Mouse (Mus musculus): ENCODE data around the gene Slc25a30.
"Not testable (repeated sequence)": the region's sequence is repeated elsewhere in the genome, so short reads cannot be mapped to it uniquely, and the experiment has no call there.

Slc25a30 gene

DNA sequence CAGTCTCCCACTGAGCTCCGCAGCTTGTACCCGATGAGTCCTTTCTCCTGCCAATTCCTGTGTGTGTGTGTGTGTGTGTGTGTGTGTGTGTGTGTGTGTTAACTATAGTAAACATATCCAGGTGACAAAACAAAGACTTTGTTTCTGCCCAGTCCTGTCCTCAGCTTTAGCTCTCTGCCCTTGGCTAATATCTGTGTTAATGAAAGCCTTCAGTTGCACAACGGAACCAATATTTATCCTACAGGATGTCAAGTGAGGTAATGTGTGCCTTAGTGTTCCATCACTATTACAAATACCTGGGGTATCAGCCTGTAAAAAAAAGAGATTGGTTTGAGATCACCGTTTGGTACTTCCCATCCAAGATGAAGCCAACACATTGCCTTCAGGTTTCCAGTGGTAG is 6.3 kb upstream of the Slc25a30 start:
- CTCF ChIA-PET, result interaction anchor here (0.6 kb wide), 1 partner anchor 27 kb away, joined by 4 read pairs; no protein-coding TSS in a partner anchor

DNA sequence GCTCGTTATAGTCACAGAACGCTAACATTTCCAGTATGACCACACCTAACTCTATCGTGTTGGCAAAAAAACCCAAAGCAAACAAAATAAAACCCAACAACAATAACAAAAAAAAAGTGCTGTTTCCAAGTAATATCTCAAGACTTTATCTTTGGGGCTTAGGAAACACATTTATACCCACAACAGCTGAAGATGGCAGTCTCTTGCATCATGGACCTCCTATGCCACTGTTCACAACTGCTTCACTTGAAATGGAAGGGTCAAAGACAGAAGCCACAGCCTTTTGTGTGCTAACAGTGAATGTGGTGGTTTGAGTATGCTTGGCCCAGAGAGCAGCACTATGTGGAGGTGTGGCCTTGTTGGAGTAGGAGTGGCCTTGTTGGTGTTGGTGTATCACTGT is 4.5 kb upstream of the Slc25a30 start:
- CTCF ChIA-PET, result interaction anchor here (0.8 kb wide), 1 partner anchor 835 kb away, joined by 6 read pairs; no protein-coding TSS in a partner anchor

DNA sequence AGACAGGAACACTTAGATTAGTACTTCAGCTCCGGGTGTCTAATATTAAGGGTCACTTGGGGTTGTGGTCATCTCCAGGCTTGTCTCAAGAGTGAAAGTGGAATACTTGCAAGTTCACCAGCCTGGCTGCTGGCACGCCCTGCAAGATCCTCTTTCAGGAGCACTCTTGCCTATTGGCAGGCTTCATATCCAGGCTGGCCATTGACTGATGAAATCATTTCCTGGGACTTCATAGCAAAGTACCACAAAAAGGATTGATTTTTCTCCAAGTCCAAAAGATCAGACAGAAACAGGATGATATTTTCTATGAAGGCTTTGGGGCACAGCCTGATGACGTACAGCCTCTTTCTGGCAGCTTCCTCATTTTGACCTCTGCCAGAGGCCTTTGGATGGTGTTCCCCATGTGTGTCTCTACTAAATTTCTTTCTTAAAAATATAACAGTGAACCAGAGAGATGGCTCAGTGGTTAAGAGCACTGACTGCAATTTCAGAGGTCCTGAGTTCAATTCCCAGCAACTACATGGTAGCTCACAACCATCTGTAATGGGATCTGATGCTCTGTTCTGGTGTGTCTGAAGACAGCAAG is 3.7 kb upstream of the Slc25a30 start:
- CTCF ChIA-PET, result interaction anchor here (0.6 to 0.8 kb wide), 2 partner anchors 834 to 1017 kb away, joined by 6 to 10 read pairs; no protein-coding TSS in a partner anchor

DNA sequence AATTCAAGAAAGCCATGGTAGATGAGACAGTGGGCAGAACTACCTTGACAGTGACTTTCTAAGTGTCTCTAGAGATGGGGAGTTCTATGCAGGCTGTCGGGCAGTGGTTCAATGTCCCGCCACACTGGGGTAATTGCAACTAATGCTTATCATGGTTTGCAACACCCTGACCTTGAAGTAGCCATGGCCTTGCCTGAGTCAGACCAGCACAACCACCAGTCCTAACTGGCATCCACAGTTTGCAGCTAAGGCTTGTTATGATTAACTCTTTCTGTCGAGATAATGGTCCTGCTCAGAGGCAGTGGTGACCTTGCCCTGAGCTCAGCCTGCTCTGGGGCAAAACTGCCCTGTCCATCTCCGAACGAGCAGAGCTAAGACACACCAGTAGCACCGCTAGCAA is 2.5 kb upstream of the Slc25a30 start:
- CTCF ChIA-PET, result no interaction called here

DNA sequence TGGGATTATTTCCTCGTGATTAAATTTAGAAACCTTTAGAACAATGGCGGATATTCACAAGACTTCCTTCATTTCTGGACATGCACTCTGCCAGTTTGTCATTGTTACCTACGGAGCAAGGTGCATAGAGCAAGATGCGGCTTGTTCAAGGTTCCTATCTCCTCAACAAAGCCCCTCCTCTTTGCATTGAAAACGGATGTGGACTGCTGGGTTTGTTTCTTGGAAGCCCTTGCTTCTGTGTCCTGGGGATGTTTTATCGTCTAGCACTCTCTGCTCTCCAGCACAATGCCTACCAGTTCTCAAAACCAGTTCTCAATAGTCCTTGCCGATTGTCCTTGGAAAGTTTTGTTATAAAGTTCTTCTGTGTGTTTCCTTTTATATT is 948 bp upstream of the Slc25a30 start:
- CTCF ChIA-PET, result no interaction called here

DNA sequence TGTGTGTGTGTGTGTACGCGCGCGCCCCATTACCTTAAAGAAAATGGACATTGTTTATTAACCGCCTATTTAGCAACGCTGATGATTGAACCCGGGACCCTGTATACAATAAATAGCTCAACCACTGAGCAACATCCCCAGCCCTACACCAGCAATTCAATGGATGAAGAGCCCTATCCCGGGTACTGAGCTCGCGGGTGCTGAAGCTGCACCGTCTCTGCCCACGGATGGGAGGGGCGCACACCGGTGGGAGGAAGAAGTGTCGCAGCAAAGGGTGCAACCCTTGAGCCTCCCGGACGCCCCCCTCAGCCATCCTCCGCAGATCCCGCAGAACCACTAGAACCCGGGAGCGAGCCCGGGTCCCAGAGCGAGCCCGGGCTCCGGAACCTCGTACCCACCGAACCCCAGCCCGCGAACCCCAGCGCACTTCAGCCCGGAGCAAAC is 391 bp downstream of the Slc25a30 start:
- CTCF ChIA-PET, result no interaction called here

DNA sequence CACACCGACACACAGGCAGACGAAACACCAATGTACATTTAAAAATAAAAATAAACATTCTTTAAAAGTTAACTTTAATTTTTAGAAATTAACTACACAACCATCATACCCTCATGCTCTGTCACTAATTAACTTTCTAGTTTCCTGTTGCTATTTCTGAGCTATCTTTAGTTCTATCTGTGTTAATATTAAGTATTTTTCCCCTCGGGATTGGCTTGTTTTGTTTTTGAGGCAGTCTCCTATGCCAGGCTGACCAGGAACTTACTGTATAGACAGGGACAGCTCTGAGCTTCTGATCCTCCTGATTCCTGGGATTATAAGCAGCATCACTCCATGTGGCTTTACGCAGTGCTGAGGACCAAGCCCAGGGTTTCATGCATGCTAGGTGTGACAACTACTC is 6.9 kb downstream of the Slc25a30 start:
- CTCF ChIA-PET, result no interaction called here

DNA sequence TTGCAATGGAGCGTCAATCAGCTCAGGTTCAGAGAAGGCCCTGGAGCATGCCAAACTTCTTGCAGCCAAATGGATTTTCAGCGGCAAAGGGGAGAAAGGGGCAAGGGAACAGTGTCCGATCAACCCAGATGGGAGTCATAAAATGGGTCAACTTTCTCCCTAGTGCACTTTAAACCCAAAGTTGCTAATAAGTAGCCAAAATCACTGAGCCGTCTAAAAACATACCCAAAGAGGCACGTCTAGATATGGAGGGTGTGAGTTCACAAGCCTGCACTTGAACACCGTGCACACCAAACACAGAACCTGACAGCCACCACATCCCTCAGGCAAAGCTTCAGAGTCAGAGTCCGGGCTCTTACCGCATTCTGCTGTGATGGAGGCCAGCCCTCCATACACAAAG is 10.2 kb downstream of the Slc25a30 start:
- CTCF ChIA-PET, result no interaction called here

DNA sequence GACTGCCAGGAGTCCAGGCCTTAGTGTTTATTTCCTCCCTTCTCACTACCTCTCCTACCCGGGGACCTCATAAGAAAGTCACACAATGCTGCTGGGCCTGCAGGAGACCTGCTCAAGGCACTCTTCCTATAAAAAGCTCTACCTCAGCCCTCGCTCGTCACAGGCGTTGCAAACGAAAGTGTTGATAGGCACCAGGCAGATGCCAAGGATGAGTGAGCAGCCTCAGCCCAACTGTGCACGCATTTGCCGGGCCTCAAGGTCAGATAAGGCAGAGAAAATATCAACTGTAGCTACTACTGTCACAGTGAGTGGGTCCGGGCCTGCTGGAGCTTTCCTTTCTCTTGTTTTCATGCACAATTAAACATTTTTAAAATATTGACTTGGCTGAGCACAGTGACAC is 13.4 kb downstream of the Slc25a30 start:
- CTCF ChIA-PET, result no interaction called here

DNA sequence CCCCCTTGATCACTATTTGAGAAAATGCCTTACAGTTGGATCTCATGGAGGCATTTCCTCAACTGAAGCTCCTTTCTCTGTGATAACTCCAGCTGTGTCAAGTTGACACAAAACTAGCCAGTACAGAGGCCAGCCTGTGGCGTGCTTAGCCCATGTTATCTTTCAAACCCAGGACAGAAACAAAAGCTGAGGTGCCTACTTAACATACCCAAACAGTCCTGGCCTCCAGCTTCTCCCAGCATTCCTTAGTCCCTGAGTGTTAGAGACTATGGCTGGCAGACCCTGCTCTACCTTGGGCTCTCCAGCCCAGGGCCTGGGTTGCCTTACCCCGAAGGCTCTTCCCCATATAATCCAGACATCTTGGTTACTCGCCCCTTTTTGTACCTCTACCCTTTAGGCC is 14.4 kb downstream of the Slc25a30 start:
- CTCF ChIA-PET, result not testable (repeated sequence)

DNA sequence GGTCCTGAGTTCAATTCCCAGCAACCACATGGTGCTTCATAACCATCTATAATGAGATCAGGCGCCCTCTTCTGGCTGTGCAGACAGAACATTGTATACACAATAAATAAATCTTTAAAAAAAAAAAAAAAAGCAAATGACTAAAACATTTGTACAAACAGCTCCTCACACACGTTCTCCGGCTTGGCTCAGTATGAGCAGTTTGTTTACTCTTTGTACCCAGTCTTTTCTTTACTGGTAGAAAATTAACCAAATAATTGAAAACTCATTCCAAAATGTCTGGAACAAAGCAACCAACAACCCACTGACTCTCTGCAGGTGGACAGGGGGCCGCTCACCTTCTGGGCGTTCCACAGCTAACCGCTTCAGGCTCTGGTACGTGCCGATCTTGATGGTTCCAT is 15.7 kb downstream of the Slc25a30 start:
- CTCF ChIA-PET, result interaction anchor here (0.6 kb wide), 1 partner anchor 105 kb away, joined by 3 read pairs; no protein-coding TSS in a partner anchor

DNA sequence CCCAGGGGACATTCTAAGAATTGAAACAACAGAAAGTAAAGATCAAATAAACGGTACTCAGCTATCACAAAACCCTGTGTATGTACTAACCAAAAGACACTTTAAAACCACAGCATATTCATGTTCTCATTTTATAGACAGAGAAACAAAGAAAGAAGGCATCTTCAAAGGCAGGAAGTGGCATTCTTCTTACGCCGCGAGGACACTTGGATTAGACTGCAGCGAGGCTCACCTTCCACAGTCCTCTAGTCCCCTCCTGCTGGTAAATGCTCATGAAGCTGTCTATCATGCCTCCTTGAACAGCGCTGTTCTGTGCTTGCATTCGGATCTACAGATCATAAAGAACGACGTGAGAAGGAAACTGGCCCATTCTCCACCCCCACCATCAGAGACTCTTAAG is 17.5 kb downstream of the Slc25a30 start:
- CTCF ChIA-PET, result no interaction called here

DNA sequence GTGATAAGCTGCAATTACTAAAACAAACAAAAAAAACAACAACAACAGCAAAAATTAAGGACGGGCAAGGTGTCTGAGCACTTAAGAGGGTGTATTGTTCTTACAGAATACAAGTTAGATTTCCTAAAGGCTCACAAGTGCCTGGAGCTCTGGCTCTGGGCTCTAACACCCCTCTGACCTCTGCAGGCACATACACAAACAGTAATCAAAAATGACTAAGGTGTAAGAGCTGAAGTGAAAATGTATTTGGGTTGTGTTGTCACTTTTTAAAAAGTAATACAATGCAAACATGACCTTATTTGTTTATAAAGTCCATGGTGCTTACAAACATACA is 18.6 kb downstream of the Slc25a30 start:
- CTCF ChIA-PET, result no interaction called here

DNA sequence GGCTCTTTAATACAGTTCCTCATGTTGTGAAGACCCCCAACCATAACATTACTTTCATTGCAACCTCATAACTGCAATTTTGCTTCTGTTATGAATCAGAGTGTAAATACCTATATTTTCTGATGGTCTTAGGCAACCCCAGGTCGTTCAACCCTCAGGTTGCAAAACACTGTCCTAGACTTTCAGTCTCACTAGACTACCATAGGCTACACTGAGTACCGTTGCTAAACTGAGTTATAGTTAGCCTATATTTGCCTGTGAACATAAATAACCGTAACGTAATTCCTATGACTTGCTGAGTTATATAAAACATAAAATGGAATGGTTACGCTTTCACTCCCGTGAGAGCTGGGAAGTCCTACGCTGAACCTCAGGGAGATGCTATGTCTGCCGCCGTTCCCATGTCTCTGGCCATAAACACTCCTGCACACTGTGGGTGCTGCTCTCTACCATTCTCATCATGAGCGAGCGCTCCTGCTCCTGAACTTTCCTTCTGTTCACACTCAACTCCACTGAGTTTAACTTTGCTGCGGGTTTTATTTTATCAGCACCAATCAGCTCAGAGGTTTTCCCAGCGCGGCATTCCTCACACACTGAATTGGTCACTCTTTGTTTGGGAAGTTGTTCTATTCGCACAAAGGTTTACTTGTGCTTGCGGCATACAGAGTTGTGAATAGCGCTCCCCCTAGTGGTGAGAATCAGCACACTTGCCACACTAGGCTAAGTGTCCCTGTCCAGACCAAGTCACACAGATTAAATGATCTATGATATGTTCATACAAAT is 19.2 kb downstream of the Slc25a30 start:
- CTCF ChIA-PET, result no interaction called here

DNA sequence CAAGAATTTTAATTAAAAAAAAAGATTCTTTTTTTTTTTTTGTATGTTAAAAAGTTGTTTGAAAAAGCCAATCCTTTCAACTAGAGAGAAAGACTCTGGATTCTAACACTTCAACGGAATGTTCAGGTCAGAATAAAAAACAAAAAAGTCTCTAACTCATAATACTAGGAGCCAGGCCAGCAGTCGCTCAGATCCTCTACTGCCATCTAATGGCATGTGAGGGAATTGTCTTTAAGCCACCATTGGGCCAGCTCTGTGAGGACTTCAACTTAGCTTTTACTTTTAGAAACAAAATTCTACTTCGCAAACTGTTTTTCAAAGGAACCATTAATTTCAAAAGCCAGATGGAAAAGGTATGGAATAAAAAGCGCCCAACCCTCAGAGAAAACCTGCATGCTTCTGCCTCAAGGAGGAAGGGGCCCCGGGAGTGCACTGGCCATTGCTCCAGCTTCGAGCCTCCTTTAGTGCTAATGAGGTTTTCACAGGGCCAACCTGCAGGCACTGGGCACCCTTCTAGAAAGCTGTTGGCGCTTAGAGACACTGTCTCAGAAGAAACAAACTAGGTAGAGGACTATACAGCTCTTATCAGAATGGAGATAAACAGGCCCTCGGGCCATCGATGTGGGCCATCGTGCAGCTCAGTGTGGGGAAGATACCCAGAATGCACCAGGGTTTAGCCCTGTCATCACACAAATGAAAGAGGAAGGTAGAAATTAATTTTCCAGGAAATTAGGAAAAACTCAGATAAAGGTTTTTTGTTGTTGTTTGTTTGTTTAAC is 25.6 kb downstream of the Slc25a30 start:
- CTCF ChIA-PET, result no interaction called here

DNA sequence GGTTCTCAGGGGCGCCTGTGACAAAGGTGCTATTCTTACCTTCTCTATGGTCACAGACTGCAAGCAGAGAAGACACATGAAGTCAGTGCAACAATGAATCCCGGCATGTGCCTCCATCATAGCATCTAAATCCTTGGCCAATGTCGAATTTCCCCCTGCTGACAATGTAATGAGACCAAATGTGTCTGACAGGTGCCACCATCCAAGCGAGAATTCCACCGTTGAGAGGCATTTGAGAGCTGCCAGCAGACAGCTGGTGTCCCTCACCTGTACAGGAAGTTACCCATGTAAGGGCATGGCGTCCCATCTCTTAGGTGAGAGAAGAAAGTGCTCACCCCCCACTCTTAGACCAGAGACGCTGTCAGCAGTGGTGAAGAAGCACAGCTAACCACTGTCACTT is 28.4 kb downstream of the Slc25a30 start:
- CTCF ChIA-PET, result no interaction called here

DNA sequence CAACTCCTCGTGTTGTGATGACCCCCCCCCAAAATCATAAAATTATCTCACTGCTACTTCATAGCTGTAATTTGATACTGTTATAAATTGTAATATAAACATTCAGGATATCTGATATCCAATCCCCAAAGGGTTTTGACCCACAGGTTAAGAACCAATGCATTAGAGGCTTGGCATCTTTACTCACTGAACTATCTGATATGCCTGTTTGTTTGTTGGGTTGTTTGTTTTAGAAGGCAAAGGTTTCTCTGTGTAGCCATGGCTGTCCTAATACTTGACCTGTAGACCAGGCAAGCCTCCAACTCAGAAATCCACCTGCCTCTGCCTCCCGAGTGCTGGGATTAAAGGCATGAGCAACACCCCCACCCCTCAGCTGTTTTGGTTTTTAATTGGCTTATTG is 29.0 kb downstream of the Slc25a30 start:
- CTCF ChIA-PET, result no interaction called here

DNA sequence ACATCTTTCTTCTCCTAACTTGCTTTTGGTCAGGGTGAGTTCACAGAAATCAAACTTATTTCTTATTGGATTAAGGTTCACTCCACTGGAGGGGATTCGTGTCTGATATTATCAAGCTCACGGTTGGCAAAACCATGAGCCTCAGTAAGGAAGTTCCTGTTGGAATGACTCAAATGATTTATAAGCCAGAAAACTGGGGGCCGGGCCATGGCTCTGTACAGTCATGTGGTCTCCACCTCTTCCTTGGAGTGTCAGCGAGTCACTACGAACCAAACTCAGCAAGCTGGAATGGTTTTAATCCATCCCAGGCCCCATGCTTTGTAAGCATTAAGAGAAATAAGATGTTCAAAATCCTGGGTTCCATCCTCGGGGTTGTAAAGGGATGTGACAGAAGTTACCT is 29.9 kb downstream of the Slc25a30 start:
- CTCF ChIA-PET, result interaction anchor here (1.0 kb wide), 1 partner anchor 19 kb away, joined by 3 read pairs; no protein-coding TSS in a partner anchor

DNA sequence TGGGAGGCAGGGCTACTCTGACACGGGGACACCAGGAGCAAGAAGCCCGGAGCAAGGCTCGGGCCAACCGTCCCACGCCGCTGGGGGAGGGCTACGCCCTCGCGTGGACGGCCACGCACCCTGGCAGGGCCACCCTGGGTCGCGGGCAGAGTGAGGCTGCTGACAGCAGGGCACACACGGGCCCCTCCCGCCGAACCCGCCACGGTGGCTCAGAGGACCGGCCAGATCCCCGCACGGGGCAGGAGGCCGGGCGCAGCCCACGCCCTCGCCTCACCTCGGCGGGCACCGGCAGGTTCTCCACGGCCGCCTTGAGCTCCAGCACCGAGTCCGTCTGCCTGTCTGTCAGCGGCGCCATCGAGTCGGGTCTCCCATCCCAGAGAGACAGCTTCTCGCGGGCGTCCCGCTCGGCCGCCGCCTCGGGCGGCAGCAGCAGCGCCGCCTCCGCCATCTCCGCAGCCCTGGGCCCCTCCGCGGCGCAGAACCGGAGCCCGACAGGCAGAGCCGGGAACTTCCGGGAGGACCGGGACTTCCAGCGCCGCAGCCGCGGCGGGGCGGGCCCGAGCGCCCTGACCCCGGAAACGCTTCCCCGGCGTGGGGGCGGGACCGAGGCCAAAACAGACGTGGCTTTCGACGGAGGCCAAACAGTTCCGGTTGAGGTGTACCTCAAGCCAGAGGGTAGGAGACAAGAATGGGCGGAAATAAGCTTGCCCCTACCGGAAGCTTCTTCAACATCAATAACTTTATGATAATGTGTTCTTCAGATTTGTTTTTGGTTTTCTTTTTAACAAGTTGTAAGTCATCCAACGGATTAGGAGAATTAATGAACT is 32.6 kb downstream of the Slc25a30 start, which contains the start of gene Cog3:
Gene Cog3, minus strand, starts transcription at position 527 of the 827 bp plus-strand sequence.
- CTCF ChIA-PET, result no interaction called here

DNA sequence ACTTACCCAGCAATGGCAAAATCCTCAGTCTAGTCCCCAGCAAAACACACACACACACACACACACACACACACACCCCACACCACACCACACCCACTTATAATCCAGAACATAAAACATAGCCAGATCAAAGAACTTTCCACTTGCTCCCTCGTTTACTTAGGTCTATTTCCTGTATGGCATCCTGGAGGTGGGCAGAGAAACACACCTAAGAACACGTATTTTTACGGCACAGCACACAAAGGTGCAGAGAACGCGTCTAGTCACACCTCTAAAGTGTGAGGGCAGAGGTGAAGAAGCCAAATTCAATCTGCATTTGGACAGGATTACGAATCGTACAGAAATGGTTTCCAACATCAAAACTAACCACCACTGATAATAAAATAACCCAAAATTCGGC is 33.6 kb downstream of the Slc25a30 start:
- CTCF ChIA-PET, result interaction anchor here (0.7 kb wide), 1 partner anchor 358 kb away, joined by 4 read pairs; no protein-coding TSS in a partner anchor

DNA sequence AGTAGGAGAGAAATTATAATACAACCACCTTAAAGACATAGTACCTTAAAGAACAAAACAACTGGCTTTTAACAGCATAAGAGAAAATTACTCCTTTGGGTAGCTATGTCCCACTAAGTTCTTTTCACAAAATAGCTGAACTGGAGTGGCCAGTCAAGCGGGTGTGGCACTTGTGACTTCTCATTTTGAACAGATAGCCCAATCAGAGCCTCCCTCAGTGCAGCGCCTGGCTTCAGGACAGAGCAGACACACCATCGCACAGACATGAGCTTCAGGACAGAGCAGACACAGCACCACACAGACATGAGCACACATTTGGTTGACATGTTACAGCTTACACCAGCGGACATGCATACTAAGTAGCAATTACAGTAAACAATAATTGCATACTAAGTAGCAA is 35.8 kb downstream of the Slc25a30 start:
- CTCF ChIA-PET, result interaction anchor here (0.6 kb wide), 1 partner anchor 85 kb away, joined by 12 read pairs; no protein-coding TSS in a partner anchor

DNA sequence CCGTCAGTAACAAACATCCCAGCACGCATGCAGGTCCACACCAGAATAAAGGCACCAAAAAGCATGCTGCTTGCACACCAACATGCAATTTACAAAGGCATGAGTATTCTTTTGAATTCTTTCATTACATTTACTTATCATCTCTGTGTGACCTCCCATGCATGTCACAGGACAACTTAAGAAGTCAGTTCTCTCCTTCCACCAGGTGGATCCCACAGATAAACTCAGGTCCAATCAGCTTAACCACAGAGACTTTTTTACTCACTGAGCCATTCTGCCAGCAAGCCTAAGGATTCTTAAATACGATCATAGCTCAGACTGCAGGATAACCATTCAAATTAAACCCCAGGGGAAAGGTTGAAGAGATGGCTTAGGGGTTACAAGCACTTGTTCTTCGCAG is 37.7 kb downstream of the Slc25a30 start:
- CTCF ChIA-PET, result no interaction called here

Measured in spleen, embryonic (tissue).